Mouse (Mus musculus) gastrocnemius, adult 2 months (tissue): ENCODE data around the gene Otulinl. TPM values are rescaled to one million over a fixed set of nuclear protein-coding genes. Genes with fewer than 3 reads are reported as not detected.

Experiments used
- DNase-seq: peaks from one replicate; pipeline ENCODE4 v3.0.0; 2022
- H3K27ac ChIP-seq: fragments of 200-600 bp; 2 replicates; pipeline ENCODE4 v1.8.1; 2022; ENCODE audit warnings: mild to moderate bottlenecking
- H3K4me3 ChIP-seq: fragments of 200-600 bp; 2 replicates; pipeline ENCODE4 v1.8.1; 2022; ENCODE audit warnings: mild to moderate bottlenecking, moderate library complexity
- CTCF ChIP-seq: fragments of 200-600 bp; IDR thresholded peaks from 2 replicates; pipeline ENCODE4 v1.8.1; 2022; ENCODE audit warnings: antibody characterized with exemption, mild to moderate bottlenecking, moderate library complexity
- intact Hi-C: fragments of 180-260 bp; cut with DNase I; formaldehyde crosslinking; loops from one replicate; pipeline ENCODE4 v1.15.1; 2025
- total RNA-seq, 2 experiments: library from RNA; stranded (reverse); gene quantifications; 2 replicates each; pipeline ENCODE4 v1.2.3; 2021

Gene Otulinl
- total RNA-seq, 2 experiments from 2014 or later, result 0.43 to 0.61 TPM

- intact Hi-C loops, result no loop called here
- no peak for TF ChIP-seq CTCF
- DNase-seq, result no peak
- Histone ChIP-seq H3K27ac (no peak overlapping the region), H3K4me3 (no peak overlapping the region)
Measured at GRCm38 (mm10) chr15:27633941-27634900, 47.2 kb downstream of the Otulinl start.

- intact Hi-C loops, result no loop called here
- peak within 1 kb of the TSS; percentile 94 for H3K27ac ChIP-seq
- DNase-seq, result peak; percentile 100
- no peak for TF ChIP-seq CTCF
- H3K4me3 ChIP-seq, result peak within 1 kb of the TSS; percentile 77
Measured at GRCm38 (mm10) chr15:27630601-27631383, 50.6 kb downstream of the Otulinl start, which contains the start of gene Otulin. Gene Otulin (minus strand): TSS chr15:27630693.

DNA sequence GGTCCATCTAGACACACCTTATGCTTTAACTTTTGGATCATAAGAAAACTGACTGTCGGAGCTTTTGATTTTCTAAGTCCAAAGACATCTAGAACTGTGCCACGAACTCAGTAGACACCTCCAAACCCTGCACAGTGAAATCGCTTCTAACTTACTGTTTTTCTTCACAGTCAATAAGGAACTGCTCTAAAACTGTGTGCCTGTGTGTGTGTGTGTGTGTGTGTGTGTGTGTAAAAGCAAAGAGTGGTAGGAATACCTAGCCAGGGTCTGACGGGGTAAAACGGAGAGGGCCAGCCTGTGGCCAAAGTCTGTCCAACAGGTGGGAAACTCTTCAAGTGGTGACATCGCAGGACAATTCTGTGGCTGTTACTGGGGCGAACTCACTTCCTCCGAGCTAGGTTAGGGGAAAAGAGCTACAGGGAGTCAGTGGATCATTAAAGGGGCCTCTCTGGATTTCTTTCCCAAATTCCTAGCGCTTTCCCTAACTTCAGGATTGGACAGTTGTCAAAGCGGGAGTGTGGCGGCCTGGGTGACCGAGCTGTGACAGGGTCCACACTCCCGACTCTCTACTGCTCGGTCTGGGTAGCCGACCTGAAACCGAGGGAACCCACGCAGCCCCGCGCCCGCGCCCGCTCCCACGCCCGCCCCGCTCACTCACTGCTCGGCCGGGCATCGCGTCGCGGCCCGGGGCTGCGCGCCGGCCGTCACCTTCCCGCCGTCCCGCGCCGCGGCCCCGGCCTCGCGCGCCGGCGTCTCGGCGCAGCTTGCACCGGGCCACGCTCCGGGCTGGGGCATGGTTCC is 51.4 kb downstream of the Otulinl start:
- intact Hi-C loops, result no loop called here
- TF ChIP-seq CTCF, result no peak

GRCm38 (mm10) chr15:27629046-27629445 is 52.3 kb downstream of the Otulinl start:
- TF ChIP-seq CTCF, result no peak
- DNase-seq, result no peak
- intact Hi-C loops, result no loop called here
- H3K27ac ChIP-seq, result peak overlapping the region; percentile 94; the same call in 1 of the 2 replicates
- peak overlapping the region; percentile 77 for H3K4me3 ChIP-seq

More for the DNA sequence above, 51.4 kb downstream of the Otulinl start:
- Histone ChIP-seq H3K4me3 (peak overlapping the region; percentile 77), H3K27ac (peak overlapping the region; percentile 94)
- peak; percentile 38 for DNase-seq

DNA sequence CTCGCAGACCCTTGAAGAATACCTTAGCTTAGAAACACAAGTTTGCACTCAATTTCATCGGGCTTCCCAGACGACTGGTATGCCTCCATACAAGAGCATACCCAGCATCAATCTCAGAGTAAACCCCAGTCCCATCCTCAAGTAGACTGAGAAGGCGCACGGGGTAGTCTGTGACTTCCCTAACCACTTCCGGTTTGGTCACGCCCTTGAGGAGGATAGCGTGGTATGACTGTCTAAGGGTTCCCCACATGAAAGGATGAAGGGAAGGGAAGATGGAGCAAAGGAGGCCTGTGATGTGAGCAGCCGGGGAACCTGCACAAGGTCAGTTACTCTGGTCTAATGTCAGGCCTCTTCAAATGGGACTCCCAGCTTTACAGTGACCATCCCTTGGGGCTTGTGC is 53.6 kb downstream of the Otulinl start:
- intact Hi-C loops, result no loop called here
- 0 out of 2 replicates have a peak overlapping the region, but pooled peaks have one; percentile 3 for H3K27ac ChIP-seq
- no peak overlapping the region for H3K4me3 ChIP-seq
- TF ChIP-seq CTCF, result no peak
- no peak for DNase-seq

DNA sequence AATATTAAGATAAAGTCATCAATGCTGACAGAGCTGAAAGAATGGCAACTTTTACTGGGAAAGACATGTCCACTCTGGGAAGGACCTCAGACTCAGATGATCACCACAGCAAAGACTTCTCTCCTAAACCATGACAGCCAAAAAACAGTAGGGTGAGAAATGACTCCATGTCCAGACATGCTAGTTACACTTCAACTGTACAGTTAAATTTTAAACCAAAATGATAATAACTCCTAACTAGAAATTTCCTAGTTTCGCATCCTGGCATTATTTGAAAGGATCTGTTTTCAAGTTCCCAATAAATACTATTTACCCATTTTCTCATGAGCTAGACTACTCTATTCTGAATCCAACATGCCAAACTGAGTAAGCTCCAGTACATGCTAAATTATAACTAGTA is 55.1 kb downstream of the Otulinl start:
- intact Hi-C loops, result no loop called here
- no peak overlapping the region for H3K4me3 ChIP-seq
- no peak for TF ChIP-seq CTCF
- H3K27ac ChIP-seq, result peak overlapping the region; percentile 84
- DNase-seq, result no peak

DNA sequence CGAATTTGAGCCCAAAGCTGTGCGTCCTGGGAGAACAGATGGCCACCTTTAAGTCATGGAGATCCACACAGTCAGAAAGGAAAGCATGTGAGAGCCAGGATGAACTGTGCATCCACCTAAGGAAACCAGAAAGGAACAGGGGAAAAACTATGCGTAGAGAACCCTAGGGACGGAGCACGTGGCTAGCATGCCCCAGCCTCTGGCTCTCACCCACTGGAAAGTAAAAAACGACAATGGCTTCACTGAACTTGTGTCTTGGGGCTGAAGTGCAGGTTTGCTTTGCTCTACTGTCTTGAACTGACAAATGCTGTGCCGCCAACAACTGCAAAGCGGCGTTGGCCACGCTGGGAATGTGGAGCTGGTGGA is 55.5 kb downstream of the Otulinl start:
- Histone ChIP-seq H3K4me3 (no peak overlapping the region), H3K27ac (peak overlapping the region; percentile 84)
- DNase-seq, result no peak
- intact Hi-C loops, result no loop called here
- no peak for TF ChIP-seq CTCF

GRCm38 (mm10) chr15:27625014-27625889 is 56.1 kb downstream of the Otulinl start:
- intact Hi-C loops, result no loop called here
- H3K4me3 ChIP-seq, result no peak overlapping the region
- DNase-seq, result no peak
- no peak for TF ChIP-seq CTCF
- peak overlapping the region; percentile 84 for H3K27ac ChIP-seq

DNA sequence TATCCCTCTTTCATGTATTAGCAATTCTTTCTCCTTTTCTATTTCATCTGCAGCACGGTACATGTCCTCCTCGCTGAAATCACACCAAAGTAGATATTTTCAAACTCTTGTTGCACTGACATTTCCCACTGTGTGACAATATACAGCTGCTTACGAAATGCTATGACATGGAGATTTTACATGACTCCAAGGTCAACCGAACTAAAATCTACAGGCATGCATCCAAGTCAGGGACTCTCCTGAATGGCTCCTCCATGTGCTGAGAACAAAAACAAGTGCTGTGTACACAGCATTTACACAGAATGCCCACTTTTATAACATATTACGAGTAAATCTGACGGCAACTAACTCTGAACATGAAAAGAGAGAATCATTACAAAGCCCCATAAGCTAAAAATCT is 58.1 kb downstream of the Otulinl start:
- Histone ChIP-seq H3K27ac (peak overlapping the region; percentile 84; the same call in 1 of the 2 replicates), H3K4me3 (no peak overlapping the region)
- no peak for TF ChIP-seq CTCF
- intact Hi-C loops, result no loop called here
- no peak for DNase-seq

DNA sequence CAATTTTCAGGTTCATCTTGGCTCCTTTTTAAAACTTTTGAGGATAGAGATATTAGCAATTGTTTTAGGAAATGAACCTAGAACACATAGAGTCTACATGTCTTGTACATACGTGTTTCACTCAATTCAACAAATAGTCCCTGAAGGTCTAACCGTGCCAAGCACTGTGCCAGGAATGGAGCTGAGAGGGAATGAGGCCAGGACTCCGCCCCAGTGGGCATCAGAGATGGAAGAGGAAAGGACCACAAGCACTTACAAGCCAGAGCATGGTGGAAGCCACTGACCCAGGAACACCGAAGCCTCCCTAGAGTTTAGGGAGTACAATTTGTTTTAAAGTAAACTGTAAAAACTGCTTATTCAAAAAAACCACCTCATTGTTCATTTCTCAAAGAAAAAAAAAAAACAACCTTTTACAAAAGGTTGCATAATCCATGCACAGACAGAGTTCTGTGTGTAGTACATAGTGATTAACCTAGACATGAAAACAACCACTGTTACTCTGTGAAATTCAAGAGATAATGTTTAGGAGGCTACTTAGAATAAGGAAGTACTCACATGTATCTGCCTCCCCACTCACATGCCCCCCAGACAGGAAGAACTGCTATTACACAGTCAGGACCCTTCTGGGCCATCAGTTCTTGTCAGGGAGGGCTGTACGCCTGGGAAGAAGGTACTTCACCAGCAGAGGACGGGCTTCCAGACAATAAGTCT is 60.7 kb downstream of the Otulinl start:
- H3K4me3 ChIP-seq, result no peak overlapping the region
- intact Hi-C loops, result no loop called here
- no peak for TF ChIP-seq CTCF
- no peak for DNase-seq
- H3K27ac ChIP-seq, result peak overlapping the region; percentile 44

DNA sequence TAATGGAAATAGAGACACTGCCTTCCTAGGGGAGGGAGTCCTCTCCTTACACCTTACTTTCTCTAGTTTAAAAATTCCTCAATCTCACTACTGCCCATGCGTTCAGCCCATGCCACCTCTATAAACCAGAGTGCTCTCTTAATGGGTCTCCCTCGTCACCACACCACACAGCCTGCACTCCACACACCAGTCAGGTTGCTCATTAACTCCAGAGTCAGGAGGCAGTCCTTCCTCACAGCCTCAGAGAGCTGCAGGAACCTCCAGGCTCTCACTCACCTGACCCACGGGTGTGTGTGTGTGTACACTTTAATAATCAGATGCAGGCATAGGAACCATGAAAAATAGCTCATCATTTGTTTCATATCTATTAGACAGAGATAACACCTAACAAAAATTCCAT is 61.7 kb downstream of the Otulinl start:
- intact Hi-C loops, result no loop called here
- no peak for TF ChIP-seq CTCF
- Histone ChIP-seq H3K4me3 (no peak overlapping the region), H3K27ac (peak overlapping the region; percentile 80)
- no peak for DNase-seq
